Mouse (Mus musculus): ENCODE measurements around the gene Mrpl48. TPM values are rescaled to one million over a fixed set of nuclear protein-coding genes. Genes with fewer than 3 reads are reported as not detected.

Mrpl48 gene
- 20.6 to 32.6 TPM (median 24.3 TPM) in 3 replicates for total RNA-seq (2017)

DNA sequence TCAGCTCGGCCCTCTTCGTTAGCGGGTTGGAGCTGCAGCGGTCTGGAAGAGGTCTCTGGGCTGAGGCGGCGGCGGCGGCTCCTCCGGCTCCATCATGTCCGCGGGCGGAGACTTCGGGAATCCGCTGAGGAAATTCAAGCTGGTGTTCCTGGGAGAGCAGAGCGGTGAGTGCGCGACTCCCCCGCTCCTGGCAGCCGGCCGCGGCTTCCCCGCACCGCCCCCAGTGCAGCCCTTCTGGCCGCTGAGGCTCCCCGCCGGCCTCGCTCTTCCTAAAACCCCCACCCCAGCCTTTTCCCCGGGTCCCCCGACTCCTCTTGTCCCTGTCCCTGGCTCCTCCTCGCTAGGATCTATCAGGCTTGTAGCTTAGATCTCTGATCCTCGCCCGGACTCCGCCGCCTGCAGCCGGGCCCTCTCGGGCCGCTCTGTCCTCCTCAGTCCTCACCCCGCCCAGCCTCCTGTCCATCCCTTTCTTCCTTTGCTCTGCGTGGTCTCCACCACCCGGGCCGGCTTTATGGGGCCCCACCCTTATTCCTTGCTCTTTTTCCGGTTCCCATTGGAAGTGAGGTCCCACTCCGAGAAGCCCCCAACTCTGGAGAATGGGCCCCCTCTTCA is at the start of gene Mrpl48:
TSS of gene Mrpl48 (minus strand) at position 172 of the 612 bp plus-strand sequence.
- no peak for ATAC-seq (replicated peaks; ENCODE audit: insufficient number of reproducible peaks, low FRiP score, low TSS enrichment, poor library complexity, severe bottlenecking)

DNA sequence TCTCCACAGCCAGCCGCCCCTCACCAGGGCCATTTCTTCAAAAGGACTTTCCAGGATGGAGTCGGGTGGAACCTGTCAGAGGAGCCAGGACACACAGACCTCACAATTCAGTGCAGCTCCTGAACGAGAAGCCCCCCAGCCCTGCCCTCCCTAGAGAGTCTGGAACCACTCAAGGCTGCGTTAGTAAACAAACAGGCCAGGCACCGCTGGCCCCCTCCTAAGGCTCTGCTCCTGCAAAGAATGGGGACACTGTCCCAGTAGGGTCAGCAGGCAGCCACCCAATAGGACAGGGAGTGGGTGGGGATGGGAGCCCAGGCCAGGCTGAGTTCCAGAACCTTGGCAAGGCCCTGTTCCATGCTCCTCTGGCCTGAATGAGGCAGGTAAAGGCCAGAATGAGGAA is 48.6 kb upstream of the Mrpl48 start:
- ATAC-seq (replicated peaks; ENCODE audit: insufficient number of reproducible peaks, low FRiP score, low TSS enrichment, poor library complexity, severe bottlenecking) = no peak

DNA sequence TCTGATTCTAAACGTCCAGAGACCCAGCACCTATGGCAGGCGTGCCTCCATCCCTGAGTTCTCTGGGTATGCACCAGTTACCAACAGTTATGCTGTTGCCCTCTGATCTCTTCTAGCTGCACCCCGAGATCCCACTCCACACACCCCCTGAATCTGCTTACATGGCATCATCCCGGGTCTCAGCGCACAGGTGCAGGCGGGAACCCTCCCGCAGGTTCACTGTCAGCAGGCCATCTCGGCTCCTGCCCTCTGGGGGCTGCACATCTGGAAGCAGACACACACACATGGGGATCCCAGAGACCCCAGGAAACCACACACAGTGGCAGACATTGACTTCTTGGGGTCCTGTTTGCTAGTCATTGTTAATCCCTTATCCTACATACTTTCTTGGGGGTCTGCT is 46.3 kb upstream of the Mrpl48 start:
- no peak for ATAC-seq (replicated peaks; ENCODE audit: insufficient number of reproducible peaks, low FRiP score, low TSS enrichment, poor library complexity, severe bottlenecking)

DNA sequence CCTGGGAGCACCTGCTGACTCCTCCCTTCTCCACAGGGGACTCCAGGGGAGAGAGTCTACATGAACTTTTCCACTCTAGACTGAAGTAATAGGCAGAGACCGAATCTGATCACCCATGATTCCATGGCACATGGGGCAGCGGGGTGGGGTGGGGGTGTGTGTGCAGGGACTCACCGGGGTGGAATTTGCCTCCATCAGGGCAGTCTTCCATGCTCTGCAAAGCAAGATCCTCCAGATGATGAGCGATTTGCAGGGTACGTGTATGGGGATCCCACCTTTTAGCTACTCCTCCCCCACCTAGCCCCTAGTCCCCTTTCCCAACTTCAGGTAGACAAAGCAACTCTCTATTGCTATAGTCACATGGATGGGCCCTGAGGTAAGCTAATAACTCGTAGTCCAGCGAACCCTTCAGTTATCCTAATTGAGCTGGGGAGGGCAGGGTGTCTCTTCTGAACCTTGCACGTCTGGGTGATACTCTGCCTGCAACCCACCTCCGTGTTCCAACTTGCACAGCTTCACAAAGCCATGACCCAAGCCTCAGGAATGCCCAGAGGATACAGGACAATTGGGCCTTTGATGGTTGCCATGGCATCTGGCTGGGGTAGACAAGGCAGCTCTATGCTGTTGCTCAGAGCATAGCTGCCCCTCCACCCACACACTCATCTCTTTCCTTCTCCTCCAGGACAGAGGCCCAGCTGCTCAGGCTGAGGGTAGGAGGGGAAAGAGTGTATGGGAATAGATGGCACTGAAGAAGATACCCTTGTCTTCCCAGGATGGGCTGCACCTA is 45.6 kb upstream of the Mrpl48 start:
- no peak for ATAC-seq (replicated peaks; ENCODE audit: insufficient number of reproducible peaks, low FRiP score, low TSS enrichment, poor library complexity, severe bottlenecking)

DNA sequence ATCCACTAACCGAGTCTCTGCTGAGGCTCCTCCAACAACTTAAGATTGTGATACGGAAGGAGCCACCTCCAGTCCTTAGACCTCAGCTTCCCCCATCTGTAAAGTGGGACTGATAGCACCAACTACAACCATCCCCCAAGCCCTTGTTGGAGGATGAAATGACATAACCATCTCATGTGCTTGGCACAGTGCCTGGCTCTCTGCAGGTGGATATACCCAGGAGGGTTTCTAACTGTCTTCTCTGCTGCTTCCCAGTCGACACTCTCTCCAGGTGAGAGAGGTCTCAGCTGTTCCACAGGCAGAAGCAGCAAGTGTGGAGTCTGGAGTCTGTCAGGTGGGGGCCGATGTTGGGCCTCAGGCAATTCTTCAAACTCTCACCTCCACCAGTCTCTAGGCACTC is 42.9 kb upstream of the Mrpl48 start:
- ATAC-seq (replicated peaks; ENCODE audit: insufficient number of reproducible peaks, low FRiP score, low TSS enrichment, poor library complexity, severe bottlenecking) = no peak

DNA sequence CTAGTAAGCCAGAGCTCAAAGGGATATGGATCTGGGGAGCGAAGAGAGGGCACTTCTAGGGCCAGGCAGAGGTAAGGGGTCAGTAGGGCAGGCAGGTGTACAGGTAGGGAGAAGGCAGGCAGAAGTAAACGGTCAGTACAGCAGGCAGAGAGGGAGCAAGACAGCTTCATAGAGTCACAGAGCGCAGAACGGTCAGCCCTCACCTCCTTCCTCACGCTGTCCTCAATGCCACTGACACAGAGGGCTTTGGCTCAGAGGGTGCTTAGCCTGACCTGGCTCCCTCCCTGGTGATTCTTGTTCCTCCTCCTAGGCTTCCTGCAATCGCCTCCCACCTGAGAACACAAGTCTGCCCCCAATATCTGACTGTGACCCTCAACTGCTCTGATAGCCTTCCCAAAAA is 42.3 kb upstream of the Mrpl48 start:
- no peak for ATAC-seq (replicated peaks; ENCODE audit: insufficient number of reproducible peaks, low FRiP score, low TSS enrichment, poor library complexity, severe bottlenecking)

DNA sequence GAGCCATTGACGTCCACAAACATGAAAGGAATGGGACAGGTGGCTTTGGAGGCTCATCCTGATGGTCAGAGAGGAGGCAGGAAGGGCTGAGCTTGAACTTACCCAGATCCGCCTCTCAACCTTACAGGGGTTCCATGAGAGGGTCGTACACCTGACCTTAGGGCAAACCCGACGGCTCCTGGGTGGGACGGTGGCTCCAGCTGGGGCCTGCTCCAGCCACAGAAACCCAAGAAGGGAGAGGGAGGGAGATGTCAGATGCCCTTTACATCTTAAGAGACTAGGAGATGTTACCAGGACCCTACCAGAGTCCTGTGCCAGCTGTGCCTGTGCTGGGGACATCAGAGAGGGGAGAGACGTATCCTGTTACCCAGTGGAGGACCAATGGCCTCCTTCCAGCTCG is 41.7 kb upstream of the Mrpl48 start:
- ATAC-seq (replicated peaks; ENCODE audit: insufficient number of reproducible peaks, low FRiP score, low TSS enrichment, poor library complexity, severe bottlenecking) = no peak

DNA sequence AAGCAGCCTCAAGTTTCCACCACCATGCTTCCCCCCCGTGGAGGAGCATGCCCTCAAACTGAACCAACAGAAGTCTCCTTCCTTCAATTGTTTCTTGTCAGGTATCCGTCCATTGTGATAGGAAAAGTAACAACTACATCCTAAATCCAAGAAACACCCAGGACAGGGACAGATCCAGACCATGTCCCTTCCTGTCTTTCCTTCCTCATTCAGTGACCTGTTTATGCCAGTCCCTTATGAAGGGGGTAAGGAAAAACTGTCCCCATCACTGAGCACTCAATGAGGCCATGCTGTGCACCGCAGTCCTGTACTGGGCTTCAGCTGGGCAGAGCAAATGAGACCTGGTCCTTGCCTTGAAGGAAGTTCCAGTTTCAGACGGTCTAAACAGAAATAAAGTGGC is 41.0 kb upstream of the Mrpl48 start:
- ATAC-seq (replicated peaks; ENCODE audit: insufficient number of reproducible peaks, low FRiP score, low TSS enrichment, poor library complexity, severe bottlenecking) = no peak

DNA sequence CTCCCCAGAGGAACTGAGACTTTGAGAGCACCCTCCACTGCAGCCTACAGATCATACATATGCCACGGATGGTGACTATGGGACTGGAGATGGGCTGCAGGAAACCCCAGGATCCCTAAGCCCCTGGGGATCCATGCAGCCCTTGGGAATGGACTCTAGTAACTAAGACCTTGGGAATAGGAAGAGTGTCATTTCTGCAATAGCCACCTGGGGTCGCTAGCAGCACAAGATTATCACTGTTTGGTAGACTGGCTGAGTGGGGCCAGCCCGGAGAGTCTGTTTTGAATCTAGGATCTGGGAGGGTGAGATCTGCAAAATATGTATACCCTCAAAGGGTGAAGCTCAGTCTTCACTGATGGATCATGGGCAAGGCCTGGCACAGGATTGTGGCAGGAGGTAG is 37.0 kb upstream of the Mrpl48 start:
- peak; percentile 34; the same call in 1 of the 2 replicates for ATAC-seq (replicated peaks; ENCODE audit: insufficient number of reproducible peaks, low FRiP score, low TSS enrichment, poor library complexity, severe bottlenecking)

DNA sequence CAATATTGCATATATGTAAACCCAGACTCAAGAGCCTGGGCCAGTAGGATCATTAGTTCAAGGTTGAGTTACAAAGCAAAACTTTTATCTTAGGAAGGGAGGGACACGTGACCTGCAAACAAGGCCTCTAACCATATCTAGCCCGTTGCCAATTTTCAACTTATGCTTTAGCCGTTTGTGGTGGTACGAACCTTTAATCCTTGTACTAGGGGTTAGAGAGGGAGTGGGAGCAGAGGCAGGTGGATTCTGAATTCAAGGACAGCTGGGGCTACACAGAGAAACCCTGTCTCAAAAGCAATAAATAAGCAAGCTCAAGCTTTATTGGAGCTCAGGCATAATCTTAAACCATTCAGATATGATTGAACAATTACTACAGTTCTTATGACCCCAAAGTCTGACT is 34.3 kb upstream of the Mrpl48 start:
- ATAC-seq (replicated peaks; ENCODE audit: insufficient number of reproducible peaks, low FRiP score, low TSS enrichment, poor library complexity, severe bottlenecking) = no peak

DNA sequence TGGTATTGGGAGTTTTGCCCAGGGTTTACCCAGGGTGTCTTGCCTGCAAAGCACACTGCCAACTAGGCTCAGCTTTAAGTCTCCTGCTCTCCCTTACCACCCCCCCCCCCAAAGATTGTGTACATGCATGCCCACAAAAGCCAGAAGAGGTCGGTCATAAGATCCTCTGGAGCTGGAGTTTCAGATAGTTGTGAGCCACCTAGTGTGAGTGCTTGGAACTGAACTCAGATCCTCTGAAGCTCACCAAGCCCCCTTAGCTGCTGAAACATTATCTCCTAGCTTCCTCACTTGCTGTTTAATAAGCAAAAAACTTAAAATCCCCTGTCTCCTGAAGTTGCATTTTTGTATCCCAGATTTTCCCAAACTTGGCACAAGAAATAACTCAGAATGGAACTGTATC is 29.6 kb upstream of the Mrpl48 start:
- ATAC-seq (replicated peaks; ENCODE audit: insufficient number of reproducible peaks, low FRiP score, low TSS enrichment, poor library complexity, severe bottlenecking) = 0 out of 2 replicates have a peak, but pooled peaks have one; percentile 35

DNA sequence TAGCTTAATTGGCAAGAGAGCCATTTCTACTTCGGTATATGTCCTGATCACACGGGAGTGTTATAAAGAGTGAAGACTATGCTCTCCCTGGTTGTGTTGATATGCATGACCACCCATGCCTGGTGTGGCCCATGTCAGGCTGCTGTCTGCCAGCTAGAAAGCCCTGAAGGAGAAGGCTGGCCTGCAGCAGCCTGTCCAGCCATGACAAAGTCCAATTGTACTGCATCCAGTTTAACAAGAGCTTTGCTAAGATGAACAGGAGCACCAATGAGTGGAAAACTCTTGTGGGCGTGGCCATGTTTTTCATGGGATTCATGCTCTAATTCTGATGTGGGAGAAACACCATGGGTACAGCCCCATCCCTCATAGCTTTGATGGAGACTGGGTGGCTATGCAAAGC is 16.4 kb upstream of the Mrpl48 start:
- ATAC-seq (replicated peaks; ENCODE audit: insufficient number of reproducible peaks, low FRiP score, low TSS enrichment, poor library complexity, severe bottlenecking) = no peak

DNA sequence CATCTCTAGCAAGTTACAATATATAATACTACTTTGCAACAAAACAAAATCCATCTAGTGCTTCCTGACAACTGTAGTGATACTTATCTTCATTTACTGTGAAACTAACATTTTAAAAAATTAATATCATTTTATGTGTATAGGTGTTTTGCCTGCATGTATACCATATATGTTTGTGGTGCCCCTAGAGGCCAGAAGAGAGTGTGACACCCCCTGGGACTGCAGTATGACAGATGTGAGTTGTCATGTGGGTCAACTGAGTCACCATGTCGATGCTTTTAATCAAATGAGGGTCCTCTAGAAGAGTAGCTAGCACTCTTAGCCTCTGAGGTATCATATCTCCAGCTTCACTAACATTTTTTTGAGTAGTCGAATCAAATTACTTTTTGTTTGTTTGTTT is 14.2 kb upstream of the Mrpl48 start:
- ATAC-seq (replicated peaks; ENCODE audit: insufficient number of reproducible peaks, low FRiP score, low TSS enrichment, poor library complexity, severe bottlenecking) = peak; percentile 71; the same call in 1 of the 2 replicates

DNA sequence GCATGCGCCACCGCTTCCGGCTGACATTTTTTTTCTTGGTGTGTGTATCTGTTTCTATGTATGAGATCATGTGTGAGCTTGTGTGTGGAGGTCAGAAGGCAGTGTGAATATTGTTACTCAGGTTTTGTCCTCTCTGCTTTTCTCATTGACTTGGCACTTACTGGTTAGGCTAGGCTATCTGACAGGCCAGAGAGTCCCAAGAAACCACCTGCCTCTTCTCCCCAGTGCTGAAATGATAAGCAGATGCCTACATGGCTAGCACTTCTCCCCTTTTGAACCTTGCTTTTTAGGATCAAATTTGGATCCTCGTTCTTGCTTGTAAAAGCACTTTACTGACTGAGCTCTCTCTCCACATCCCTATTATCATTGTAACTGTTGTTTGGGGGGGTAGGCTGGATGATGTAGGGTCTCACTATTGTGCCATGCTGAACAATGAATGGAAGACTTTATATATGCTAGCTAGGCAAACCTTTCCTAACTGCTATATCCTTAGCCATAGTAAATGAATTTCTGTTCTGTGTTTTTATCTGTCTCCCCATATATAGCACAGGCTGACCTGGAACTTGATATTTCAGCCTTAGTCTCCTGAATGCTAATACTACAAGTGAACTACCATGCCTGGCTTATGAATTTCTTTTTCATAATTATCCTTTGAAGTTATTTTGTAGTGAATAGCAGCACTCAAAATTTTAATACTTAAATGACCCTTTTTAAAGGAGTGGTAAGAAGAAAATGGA is 8.2 kb upstream of the Mrpl48 start:
- ATAC-seq (replicated peaks; ENCODE audit: insufficient number of reproducible peaks, low FRiP score, low TSS enrichment, poor library complexity, severe bottlenecking) = no peak

DNA sequence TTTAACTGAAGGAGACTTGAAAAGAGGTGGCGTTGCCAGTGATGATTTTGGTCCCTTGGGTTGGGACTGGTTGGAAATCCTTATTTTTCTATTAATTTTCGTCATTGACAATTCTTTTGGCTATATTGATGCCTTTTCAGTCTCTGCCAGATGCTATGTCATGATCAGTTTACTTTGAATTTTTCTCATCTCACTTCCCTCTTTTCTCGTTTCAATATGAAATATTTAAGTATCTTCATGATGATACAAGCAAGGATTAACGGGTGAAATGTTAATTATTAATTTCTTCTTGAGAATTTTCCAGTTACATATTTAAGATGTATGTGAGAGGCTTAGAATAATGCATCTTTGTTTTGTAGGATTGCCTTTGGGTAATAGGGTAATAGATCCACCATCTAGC is 809 bp upstream of the Mrpl48 start:
- no peak for ATAC-seq (replicated peaks; ENCODE audit: insufficient number of reproducible peaks, low FRiP score, low TSS enrichment, poor library complexity, severe bottlenecking)

DNA sequence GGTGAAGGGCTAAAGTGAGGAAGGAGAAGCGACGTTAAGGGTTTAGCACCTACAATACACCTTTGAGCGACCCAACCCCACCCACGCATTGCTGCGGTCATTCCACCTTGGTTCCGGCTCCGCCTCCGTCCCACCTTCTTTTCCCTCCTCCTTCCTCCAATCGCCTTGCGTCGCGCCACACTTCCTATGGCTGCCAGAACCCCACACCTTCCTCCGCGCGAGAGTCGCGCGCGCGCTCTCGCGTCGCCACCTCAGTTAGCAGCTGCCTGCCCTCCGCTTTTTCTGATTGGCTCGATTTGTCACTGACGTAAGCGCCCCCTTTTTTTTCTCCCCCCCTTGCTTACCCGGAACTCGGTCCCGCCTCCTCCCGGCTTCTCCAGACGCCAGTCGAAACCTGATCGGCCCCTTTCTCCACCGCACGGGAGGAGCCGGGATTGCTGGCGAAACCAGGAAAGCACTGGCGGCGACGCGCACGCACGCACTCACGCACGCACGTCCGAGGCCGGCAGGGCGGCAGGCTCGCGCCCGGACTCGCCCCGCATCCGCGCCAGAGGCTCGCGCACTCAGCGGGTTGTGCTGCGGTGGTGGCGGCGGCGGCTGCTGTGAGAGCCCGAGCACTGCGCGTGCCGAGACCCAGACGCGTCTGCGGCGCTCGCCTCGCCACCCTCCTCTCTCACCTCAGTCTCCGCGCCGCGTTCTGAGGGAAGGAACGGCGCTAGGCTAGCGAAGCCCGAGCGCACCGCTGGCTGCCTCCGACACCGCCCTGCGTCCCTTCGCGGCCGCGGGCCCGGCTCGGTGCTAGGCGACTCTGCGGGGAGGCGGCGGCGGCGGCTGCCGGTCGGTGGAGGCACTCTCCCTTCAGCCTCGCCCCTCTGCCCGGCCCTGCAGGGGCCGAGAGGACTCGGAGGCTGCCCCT is 629 bp downstream of the Mrpl48 start, which contains the start of gene Rab6a:
TSS of gene Rab6a (plus strand) at position 197 of the 916 bp plus-strand sequence.
- peak; percentile 98 for ATAC-seq (replicated peaks; ENCODE audit: insufficient number of reproducible peaks, low FRiP score, low TSS enrichment, poor library complexity, severe bottlenecking)

DNA sequence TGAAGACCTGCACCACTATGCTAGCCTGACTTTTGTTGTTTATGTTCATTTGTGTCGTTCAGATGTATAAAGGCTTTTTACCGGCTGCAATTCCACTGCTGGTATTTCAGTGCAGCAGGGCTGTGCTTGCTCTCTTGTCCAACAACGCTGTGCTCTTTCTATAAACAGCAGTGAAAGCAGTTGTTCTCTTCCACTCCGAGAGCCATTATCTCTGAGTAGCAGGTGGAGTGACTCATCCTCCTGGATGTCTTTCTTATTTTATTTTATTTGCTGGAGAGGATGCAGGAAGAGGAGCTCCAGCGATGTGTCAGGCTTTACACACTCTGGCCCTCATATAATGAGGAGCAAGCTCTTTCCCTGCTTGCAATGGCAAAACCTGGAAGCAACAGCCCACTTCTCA is 7.9 kb downstream of the Mrpl48 start:
- ATAC-seq (replicated peaks; ENCODE audit: insufficient number of reproducible peaks, low FRiP score, low TSS enrichment, poor library complexity, severe bottlenecking) = no peak

DNA sequence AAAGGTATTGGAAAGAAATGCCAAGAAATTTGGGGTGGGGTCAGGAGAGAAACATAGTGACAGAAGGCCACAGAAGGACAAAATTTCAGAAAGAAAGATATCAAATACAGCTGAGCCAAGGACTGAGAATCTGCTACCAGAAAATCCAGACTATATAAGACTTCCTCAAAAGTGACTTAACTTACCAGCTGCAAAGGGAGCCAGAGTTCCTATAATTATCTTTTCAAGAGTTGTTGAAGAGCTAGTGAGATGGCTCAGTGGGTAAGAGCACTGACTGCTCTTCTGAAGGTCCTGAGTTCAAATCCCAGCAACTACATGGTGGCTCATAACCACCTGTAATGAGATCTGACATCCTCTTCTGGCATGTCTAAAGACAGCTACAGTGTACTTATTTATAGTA is 14.8 kb downstream of the Mrpl48 start:
- no peak for ATAC-seq (replicated peaks; ENCODE audit: insufficient number of reproducible peaks, low FRiP score, low TSS enrichment, poor library complexity, severe bottlenecking)

DNA sequence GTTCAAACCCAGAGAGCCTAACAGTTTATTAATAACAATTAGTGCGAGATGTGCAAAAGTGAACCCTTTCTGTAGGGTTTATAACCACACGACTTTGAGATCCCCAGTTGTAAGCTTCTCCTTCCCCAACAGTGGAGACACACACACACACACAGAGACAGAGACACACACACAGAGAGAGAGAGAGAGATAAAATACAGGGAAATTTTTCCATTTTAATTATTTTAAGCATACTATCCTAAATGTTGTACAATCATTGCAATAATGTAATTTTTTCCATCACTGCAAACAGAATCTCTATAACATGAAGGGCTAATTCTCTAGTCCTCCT is 16.6 kb downstream of the Mrpl48 start:
- no peak for ATAC-seq (replicated peaks; ENCODE audit: insufficient number of reproducible peaks, low FRiP score, low TSS enrichment, poor library complexity, severe bottlenecking)

Data from monocyte, adult 5-6 weeks (primary cell).